Mouse (Mus musculus): ENCODE data around the gene Scgb1b15.
"Not testable (repeated sequence)": the region's sequence is repeated elsewhere in the genome, so short reads cannot be mapped to it uniquely, and the experiment has no call there.

The Scgb1b15 gene

DNA sequence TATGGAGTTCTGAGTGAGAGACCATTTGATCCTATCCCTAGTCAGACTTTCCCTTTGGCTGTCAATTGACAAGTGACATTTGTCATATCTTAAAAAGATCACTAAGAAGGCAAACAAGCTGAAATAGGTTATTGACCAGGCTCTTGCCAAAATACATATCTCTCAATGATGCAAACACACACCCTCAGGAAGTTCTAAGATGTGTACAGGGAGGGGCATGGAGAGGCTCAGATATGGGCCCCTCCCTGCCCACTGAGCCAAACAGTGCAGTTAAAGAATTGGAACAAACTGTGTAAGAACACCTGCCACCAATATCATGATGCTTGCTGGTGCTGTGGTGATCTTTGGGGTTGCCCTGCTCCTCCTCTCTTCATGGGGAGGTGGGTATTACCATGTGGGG, at the start of gene Scgb1b15:
Scgb1b15 (plus strand) TSS at position 301 of the 400 bp plus-strand sequence.
- not testable (repeated sequence) for DNase-seq (ENCODE audit: low read depth)

DNA sequence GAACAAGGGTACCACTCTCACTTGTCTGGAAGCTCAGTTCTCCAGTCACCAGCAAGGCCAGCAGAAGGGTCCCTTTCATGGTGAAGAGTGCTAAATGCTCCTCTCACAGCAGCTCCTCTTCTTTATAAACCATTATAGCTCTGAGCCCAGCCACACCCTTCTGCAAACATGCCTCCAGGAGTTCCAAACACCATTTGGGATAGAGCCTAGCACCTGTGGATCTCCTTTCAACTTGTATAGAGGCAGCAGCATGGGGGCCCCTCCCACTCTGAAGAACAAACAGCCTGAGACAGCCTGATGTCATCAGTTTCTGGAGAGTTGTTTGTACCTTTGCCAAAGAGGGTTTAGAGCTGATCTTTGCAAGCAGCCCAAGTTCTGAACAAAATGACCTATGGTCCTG, 6.8 kb upstream of the Scgb1b15 start, which contains the start of gene Scgb2b15:
Scgb2b15 (minus strand) TSS at position 101 of the 400 bp plus-strand sequence.
- not testable (repeated sequence) for DNase-seq (ENCODE audit: low read depth)
